Mouse (Mus musculus) T-helper 17 cell (primary cell): ENCODE measurements at regions not wholly inside any gene's neighbourhood (a gene's known extent, or its start where the extent isn't known, plus 50 kb on each side); places are given as distances from the start of the nearest gene placed in this dataset.

ENCODE experiments used
- in situ Hi-C, 2 experiments: fragments of 300-600 bp; cut with MboI, MseI; formaldehyde crosslinking; loops; 1 replicate in 1 of 2; 2 replicates in 1 of 2; pipeline ENCODE4 v1.15.1; 2025; ENCODE audit warnings: high pct_unique_total_duplicates in 2 of 2

GRCm38 (mm10) chr5:112166410-112167175 lies 85.7 kb downstream of the Cryba4 start:
- in situ Hi-C loops: loop anchor here in 1 of 2 experiments (25.0 kb wide), 1 partner anchor 754 kb away; the partner anchor contains the start of gene Mn1

GRCm38 (mm10) chr5:112167790-112168189 lies 84.5 kb downstream of the Cryba4 start:
- in situ Hi-C loops: loop anchor here in 1 of 2 experiments (25.0 kb wide), 1 partner anchor 755 kb away; the partner anchor contains the start of gene Mn1

- in situ Hi-C loops: loop anchor here (10.0 to 25.0 kb wide), 2 partner anchors 757 to 759 kb away; partner anchors contain the start of gene Mn1 (in 2 of the 2)
Measured at GRCm38 (mm10) chr5:112171325-112171724, 81.0 kb downstream of the Cryba4 start.

- in situ Hi-C loops: loop anchor here in 1 of 2 experiments (10.0 kb wide), 1 partner anchor 765 kb away; the partner anchor contains the start of gene Mn1
Measured at GRCm38 (mm10) chr5:112179213-112180057, 72.9 kb downstream of the Cryba4 start.

DNA sequence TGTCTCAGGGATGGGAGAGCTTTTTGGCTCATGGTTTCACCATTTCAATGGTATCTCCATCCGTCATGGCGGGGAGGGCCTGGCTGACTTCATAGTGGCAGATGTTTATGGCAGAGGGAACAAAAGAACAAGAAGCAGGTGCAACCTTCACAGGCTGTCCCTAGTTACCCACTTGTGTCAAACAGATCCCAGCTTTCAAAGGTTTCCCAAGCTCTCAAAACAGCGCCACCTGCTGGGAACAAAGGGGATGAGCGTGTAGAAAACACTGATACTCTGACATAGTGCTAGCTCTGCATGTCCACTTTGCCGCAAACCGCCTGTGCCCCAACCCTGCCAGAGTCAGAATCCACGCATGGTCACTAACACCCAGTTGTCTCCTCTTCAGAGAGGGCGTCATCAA lies 69.5 kb downstream of the Cryba4 start:
- in situ Hi-C loops: no loop called here

GRCm38 (mm10) chr5:112195667-112196066 lies 56.7 kb downstream of the Cryba4 start:
- in situ Hi-C loops: no loop called here
